Mouse (Mus musculus): ENCODE measurements around the gene Spr.
"Not testable (repeated sequence)": the region's sequence is repeated elsewhere in the genome, so short reads cannot be mapped to it uniquely, and the experiment has no call there.

Gene Spr

GRCm38 (mm10) chr6:85132237-85132636 is 5.3 kb downstream of the Spr start:
- in situ Hi-C loops (cut with MboI, MseI), result not testable (repeated sequence)

GRCm38 (mm10) chr6:85131673-85132072 is 5.9 kb downstream of the Spr start:
- in situ Hi-C loops (cut with MboI, MseI), result no loop called here

DNA sequence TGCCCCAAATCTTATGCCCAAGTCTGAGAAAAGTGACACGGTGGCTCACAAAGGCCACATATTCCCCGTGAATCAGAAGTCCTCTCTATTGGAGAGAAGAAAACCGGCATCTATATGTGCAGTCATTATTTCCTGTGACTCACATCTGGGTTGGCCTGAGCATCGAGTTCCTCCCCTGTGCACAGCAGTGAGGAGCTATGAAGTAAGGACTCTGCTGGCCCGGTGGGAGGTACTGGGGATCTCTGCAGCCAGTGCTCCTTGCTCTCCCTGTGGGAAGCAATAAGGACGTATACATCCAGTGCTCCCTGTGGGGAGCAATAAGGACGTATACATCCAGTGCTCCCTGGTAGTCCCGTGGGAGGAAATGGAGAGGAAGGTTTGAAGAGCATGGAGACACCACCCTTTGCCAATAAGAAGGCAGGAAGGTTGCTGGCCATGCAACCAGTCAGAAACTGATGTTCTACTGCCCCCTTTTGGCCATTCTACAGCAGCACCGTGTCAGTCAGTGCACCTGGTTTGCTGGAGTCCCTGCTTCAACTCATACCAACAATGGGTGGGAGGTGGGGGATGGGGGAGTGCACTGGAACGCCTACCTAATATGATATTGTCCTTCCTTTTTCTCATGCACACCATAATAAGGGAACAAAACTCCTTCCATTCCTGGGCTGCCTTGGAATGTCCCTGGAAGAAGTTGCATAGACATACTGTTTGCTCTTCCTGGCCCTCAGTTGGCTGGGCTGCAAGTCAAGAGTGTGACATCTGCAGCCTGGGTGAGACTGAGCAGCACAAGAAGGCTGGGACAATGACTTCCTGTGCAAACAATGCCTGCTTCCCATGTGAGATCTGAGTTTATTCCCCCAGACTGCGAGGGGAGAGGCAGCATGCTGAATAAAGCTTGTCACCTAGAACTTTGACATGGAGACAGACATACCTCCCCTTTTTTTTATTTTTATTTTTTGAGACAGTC is 19.7 kb downstream of the Spr start:
- in situ Hi-C loops (cut with MboI, MseI), result loop anchor here (5.0 kb wide), 1 partner anchor 206 kb away; no protein-coding TSS in a partner anchor

- in situ Hi-C loops (cut with MboI, MseI), result no loop called here
Observed at GRCm38 (mm10) chr6:85105033-85105615, 32.4 kb downstream of the Spr start.

GRCm38 (mm10) chr6:85103321-85103720 is 34.2 kb downstream of the Spr start:
- in situ Hi-C loops (cut with MboI, MseI), result no loop called here

DNA sequence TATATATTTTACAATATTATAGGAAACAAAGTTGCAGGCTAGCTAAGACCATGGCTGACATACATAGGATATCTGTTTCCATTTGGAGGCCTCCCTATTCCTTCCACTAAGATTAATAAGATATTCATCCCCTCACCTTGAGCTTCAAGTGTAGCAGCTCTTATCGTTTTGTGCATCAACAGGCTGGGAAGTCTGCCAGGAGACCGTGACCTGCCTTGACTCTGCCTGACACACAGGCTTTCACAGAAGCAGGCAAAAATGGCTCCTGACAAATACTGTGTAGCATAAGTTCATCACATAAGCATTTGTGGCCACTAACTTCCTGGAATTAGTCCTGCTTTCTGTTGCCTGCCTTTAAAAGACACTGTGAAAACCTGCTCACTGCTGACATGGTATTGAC is 41.1 kb downstream of the Spr start:
- in situ Hi-C loops (cut with MboI, MseI), result no loop called here

DNA sequence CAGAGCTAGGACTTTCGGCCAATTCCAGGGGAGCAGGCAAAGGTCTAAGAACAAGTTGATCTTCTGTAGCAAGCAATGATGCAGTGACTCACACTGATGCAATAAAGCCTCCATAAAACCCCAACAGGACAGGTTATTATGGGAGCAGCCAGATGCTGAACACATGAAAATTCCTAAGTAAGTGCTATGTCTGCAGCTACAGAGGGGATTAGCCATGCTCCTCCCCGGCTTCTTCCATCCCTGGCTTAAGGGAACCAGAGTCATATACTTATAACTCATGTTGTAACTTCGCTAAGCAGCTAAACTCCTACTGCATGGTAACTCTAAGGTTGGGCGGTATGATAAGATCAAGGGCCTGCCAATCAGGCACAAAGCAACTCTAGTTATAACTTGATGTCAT is 50.1 kb downstream of the Spr start:
- in situ Hi-C loops (cut with MboI, MseI), result no loop called here

- in situ Hi-C loops (cut with MboI, MseI), result no loop called here
Observed at GRCm38 (mm10) chr6:85086645-85087044, 50.9 kb downstream of the Spr start.

Data from T-helper 1 cell (primary cell).